Mouse (Mus musculus): ENCODE results near the gene Atl3. TPM values are rescaled to one million over a fixed set of nuclear protein-coding genes. Genes with fewer than 3 reads are reported as not detected.
A peak's percentile ranks its signal among the peaks of the same experiment; 100 is the strongest.
"Not testable (repeated sequence)": the region's sequence is repeated elsewhere in the genome, so short reads cannot be mapped to it uniquely, and the experiment has no call there.

The Atl3 gene
- total RNA-seq (2021): 95.0 and 101 TPM in 2 replicates
- long read RNA-seq, experiment 1, full-length matches to known transcripts: 9 of 16 reads
- long read RNA-seq, experiment 1, partial matches to known transcripts: 1 of 16 reads
- long read RNA-seq, experiment 1, other reads (novel, unspliced or antisense): 6 of 16 reads
- long read RNA-seq, experiment 2, full-length matches to known transcripts: 4 of 11 reads
- long read RNA-seq, experiment 2, partial matches to known transcripts: 1 of 11 reads
- long read RNA-seq, experiment 2, other reads (novel, unspliced or antisense): 6 of 11 reads

GRCm38 (mm10) chr19:7493352-7494186 lies at the start of gene Atl3:
Gene Atl3, plus strand, starts transcription at chr19:7494040.
- no peak for DNase-seq

GRCm38 (mm10) chr19:7445105-7445504 lies 48.7 kb upstream of the Atl3 start:
- no peak for DNase-seq

GRCm38 (mm10) chr19:7445596-7445995 lies 48.2 kb upstream of the Atl3 start:
- no peak for DNase-seq

GRCm38 (mm10) chr19:7456803-7457202 lies 37.0 kb upstream of the Atl3 start:
- no peak for DNase-seq

GRCm38 (mm10) chr19:7458901-7459300 lies 34.9 kb upstream of the Atl3 start:
- DNase-seq: no peak

GRCm38 (mm10) chr19:7459370-7459769 lies 34.5 kb upstream of the Atl3 start:
- DNase-seq: no peak

- DNase-seq: no peak
These were observed 25.9 kb upstream of the Atl3 start for GRCm38 (mm10) chr19:7467915-7468314.

GRCm38 (mm10) chr19:7470643-7471042 lies 23.2 kb upstream of the Atl3 start:
- DNase-seq: no peak

- DNase-seq: no peak
These were observed 14.0 kb upstream of the Atl3 start for GRCm38 (mm10) chr19:7479751-7480248.

GRCm38 (mm10) chr19:7481541-7482265 lies 12.1 kb upstream of the Atl3 start:
- DNase-seq: peak; percentile 57

GRCm38 (mm10) chr19:7482266-7482598 lies 11.6 kb upstream of the Atl3 start:
- DNase-seq: no peak

- DNase-seq: peak; percentile 99
These were observed 11.0 kb upstream of the Atl3 start, which contains the start of gene Rtn3 for GRCm38 (mm10) chr19:7482599-7483511. Gene Rtn3, minus strand, starts transcription at chr19:7483281.

GRCm38 (mm10) chr19:7483512-7483882 lies 10.3 kb upstream of the Atl3 start:
- DNase-seq: peak; percentile 41

GRCm38 (mm10) chr19:7484076-7484475 lies 9.8 kb upstream of the Atl3 start:
- DNase-seq: no peak

- DNase-seq: no peak
These were observed 6.2 kb upstream of the Atl3 start for GRCm38 (mm10) chr19:7487680-7488079.

- DNase-seq: no peak
These were observed 1.9 kb upstream of the Atl3 start for GRCm38 (mm10) chr19:7491960-7492359.

- DNase-seq: no peak
These were observed 1.2 kb upstream of the Atl3 start for GRCm38 (mm10) chr19:7492682-7493081.

- DNase-seq: peak; percentile 97
These were observed 561 bp downstream of the Atl3 start for GRCm38 (mm10) chr19:7494187-7495015.

- no peak for DNase-seq
These were observed 1.6 kb downstream of the Atl3 start for GRCm38 (mm10) chr19:7495221-7496038.

- not testable (repeated sequence) for DNase-seq
These were observed 2.2 kb downstream of the Atl3 start for GRCm38 (mm10) chr19:7496070-7496469.
